Mouse (Mus musculus) left cerebral cortex, postnatal 10 days (tissue): ENCODE results near the gene Gm9040. TPM values are rescaled to one million over a fixed set of nuclear protein-coding genes. Genes with fewer than 3 reads are reported as not detected.
"Not testable (repeated sequence)": the region's sequence is repeated elsewhere in the genome, so short reads cannot be mapped to it uniquely, and the experiment has no call there.

Experiments
- DNase-seq, 2 experiments: peaks; one replicate each; pipeline ENCODE4 v3.0.0; 2021 to 2022; ENCODE audit warnings: low spot score in 2 of 2, mixed read lengths in 1 of 2; ENCODE audit errors: extremely low spot score in 1 of 2
- intact Hi-C: fragments of 180-260 bp; cut with DNase I; formaldehyde crosslinking; loops from one replicate; pipeline ENCODE4 v1.15.1; 2025
- total RNA-seq, 2 experiments: library from RNA; stranded (reverse); gene quantifications; 2 replicates each; pipeline ENCODE4 v1.2.3; 2021

The Gm9040 gene
- total RNA-seq = not detected

DNA sequence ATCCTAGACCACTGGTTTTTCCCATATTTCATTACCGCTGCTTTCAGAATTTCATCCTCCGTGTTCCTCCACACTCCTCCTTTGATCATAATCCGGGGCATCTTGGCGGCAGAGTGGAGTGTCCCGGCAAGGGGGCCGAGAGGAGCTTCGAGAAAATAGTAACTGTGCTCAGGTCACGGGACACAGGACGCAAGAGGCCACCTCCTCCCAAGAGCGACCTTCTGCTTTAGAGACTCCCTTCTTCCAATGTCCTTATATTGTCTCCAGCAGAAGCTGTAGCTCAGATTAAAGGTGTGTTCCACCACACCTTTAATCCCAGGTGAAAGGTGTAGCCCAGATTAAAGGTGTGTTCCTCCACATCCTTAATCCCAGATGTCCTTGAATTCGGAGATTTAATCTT lies at the start of gene Gm9040:
Gene Gm9040, minus strand, starts transcription at position 101 of the 400 bp plus-strand sequence.
- intact Hi-C loops, DNase-seq: not testable (repeated sequence)

DNA sequence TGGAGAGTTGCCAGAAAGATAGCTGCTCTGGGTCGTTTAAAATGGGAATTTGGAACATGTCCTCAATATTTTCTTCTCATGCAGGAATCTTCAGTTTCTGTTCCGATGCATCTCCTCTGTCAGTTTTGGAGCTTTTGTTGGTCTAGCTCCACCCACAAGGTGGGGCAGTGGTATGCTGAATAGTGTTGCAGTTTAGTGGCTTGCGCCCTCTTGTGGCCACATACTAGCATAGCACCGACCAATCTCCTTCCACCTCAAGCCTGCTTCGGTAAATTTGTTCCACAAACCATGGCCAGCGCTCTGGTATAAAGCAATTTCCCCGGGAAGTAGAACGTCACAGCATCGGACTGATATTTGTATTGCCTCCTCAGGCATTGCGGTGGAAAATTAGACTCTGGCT lies 43.7 kb upstream of the Gm9040 start:
- intact Hi-C loops = no loop called here

DNA sequence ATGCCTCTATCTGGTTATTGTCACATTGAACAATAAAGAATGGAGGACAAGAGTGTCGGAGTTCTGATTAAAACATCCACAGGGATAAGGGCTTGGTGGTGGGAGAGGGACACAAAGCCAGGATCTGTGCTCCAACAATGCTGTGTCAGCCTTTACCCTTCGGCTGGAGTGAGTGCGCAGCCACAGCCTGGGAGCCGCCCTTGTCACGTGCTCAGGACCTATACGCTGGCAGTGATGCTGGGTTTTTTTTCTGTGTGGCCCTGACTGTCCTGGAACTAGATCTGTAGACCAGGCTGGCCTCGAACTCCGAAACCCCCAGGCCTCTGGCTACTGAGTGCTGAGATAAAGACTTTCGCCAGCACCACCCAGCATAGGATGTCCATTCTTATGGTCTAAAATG lies 42.7 kb upstream of the Gm9040 start:
- intact Hi-C loops = no loop called here
- DNase-seq = no peak

More for the DNA sequence above, 43.7 kb upstream of the Gm9040 start:
- DNase-seq = peak; percentile 85 to 87

DNA sequence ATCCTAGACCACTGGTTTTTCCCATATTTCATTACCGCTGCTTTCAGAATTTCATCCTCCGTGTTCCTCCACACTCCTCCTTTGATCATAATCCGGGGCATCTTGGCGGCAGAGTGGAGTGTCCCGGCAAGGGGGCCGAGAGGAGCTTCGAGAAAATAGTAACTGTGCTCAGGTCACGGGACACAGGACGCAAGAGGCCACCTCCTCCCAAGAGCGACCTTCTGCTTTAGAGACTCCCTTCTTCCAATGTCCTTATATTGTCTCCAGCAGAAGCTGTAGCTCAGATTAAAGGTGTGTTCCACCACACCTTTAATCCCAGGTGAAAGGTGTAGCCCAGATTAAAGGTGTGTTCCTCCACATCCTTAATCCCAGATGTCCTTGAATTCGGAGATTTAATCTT lies 27.2 kb upstream of the Gm9040 start, which contains the start of gene Gm9049:
Gene Gm9049, minus strand, starts transcription at position 101 of the 400 bp plus-strand sequence.
- intact Hi-C loops, DNase-seq: not testable (repeated sequence)

DNA sequence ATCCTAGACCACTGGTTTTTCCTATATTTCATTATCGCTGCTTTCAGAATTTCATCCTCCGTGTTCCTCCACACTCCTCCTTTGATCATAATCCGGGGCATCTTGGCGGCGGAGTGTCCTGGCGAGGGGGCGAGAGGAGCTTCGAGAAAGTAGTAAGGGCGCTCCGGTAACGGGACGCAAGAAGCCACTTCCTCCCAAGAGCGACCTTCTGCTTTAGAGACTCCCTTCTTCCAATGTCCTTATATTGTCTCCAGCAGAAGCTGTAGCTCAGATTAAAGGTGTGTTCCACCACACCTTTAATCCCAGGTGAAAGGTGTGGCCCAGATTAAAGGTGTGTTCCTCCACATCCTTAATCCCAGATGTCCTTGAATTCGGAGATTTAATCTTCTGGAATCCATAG lies 21.8 kb upstream of the Gm9040 start, which contains the start of gene Gm9048:
Gene Gm9048, minus strand, starts transcription at position 101 of the 400 bp plus-strand sequence.
- DNase-seq = not testable (repeated sequence)

DNA sequence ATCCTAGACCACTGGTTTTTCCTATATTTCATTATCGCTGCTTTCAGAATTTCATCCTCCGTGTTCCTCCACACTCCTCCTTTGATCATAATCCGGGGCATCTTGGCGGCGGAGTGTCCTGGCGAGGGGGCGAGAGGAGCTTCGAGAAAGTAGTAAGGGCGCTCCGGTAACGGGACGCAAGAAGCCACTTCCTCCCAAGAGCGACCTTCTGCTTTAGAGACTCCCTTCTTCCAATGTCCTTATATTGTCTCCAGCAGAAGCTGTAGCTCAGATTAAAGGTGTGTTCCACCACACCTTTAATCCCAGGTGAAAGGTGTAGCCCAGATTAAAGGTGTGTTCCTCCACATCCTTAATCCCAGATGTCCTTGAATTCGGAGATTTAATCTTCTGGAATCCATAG lies 16.4 kb upstream of the Gm9040 start, which contains the start of gene Gm9046:
Gene Gm9046, minus strand, starts transcription at position 101 of the 400 bp plus-strand sequence.
- DNase-seq, intact Hi-C loops: not testable (repeated sequence)

More for the DNA sequence above, 21.8 kb upstream of the Gm9040 start, which contains the start of gene Gm9048:
- intact Hi-C loops = not testable (repeated sequence)

DNA sequence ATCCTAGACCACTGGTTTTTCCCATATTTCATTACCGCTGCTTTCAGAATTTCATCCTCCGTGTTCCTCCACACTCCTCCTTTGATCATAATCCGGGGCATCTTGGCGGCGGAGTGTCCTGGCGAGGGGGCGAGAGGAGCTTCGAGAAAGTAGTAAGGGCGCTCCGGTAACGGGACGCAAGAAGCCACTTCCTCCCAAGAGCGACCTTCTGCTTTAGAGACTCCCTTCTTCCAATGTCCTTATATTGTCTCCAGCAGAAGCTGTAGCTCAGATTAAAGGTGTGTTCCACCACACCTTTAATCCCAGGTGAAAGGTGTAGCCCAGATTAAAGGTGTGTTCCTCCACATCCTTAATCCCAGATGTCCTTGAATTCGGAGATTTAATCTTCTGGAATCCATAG lies 11.0 kb upstream of the Gm9040 start, which contains the start of gene Gm9045:
Gene Gm9045, minus strand, starts transcription at position 101 of the 400 bp plus-strand sequence.
- intact Hi-C loops, DNase-seq: not testable (repeated sequence)

DNA sequence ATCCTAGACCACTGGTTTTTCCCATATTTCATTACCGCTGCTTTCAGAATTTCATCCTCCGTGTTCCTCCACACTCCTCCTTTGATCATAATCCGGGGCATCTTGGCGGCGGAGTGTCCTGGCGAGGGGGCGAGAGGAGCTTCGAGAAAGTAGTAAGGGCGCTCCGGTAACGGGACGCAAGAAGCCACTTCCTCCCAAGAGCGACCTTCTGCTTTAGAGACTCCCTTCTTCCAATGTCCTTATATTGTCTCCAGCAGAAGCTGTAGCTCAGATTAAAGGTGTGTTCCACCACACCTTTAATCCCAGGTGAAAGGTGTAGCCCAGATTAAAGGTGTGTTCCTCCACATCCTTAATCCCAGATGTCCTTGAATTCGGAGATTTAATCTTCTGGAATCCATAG lies 5.5 kb upstream of the Gm9040 start, which contains the start of gene Gm9044:
Gene Gm9044, minus strand, starts transcription at position 101 of the 400 bp plus-strand sequence.
- intact Hi-C loops, DNase-seq: not testable (repeated sequence)

DNA sequence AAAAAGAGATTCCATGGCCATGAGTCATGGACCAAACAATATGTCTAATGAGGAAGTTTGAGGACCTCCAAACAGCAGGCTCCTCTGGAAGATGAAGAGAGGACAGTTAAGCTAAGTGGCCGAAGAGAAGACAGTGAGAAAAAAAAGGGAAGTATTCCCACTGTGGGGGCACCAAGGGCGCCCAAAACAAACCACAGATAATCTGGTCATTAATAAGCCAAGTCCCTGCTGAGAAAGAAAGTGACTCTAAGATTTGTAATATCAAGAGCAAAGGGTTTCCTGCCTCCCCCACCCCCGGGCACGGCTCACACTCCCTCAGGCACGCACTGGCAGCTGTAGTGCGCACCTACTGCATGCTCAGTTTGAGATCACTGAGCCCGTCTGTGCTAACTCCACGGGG lies 7.7 kb downstream of the Gm9040 start:
- no peak for DNase-seq
- intact Hi-C loops = no loop called here

DNA sequence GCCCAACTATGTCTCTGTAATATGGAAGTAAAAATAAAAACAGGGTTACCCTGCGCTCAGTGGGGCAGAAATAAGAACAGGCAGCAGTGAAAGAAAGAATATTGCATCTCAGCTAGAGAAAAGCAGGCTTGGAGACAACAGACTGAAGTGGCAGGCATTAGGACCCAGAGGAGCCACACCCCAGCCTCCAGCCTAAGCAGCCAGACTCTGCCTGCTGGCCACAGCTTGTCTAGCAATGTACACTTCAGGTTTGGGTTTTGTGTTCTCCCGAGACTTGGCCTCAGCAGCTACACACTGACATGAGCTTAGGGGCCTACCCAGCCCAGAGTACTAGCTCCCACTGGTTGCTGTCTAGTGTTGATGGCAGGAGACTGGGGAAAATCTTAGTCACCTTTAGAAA lies 24.6 kb downstream of the Gm9040 start:
- intact Hi-C loops, DNase-seq: not testable (repeated sequence)

DNA sequence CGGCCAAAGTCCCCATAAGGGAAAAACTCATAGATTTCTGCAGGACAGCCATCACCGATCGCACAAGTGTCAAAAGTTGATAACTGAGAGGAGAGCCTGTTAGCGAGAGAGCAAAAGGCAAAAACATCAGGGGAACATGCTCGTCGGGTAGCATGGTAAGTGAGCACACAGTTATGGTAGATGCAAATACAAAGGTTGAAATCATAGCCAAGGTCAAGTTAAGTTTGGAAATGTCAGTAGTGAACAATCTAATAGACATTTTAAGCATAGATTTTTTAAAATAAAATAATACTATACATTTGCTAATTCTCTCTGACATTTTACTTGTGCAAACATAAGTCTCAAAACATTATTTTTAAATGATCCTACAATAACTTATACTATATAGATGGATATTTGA lies 31.8 kb downstream of the Gm9040 start, which contains the start of gene Iltifb:
Gene Iltifb, minus strand, starts transcription at position 101 of the 400 bp plus-strand sequence.
- intact Hi-C loops = no loop called here
- no peak for DNase-seq

DNA sequence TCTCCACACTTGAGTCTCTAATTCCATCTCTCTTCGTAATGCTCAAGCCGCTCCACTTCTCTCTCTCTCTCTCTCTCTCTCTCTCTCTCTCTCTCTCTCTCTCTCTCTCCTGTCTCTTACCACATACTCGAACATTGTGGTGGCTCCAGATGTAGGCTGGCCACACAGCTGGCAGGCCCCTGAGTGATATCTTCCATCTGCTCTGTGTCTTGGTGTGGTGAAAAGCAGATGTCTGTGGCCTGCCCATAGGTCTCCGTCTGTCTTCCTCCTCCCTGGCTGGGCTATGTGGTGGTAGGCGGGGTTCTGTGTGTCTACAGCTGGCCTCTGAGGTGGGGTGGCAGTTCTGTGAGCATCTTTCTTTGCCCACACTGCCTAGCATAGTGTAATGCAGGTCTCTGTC lies 43.8 kb downstream of the Gm9040 start:
- intact Hi-C loops, DNase-seq: not testable (repeated sequence)

DNA sequence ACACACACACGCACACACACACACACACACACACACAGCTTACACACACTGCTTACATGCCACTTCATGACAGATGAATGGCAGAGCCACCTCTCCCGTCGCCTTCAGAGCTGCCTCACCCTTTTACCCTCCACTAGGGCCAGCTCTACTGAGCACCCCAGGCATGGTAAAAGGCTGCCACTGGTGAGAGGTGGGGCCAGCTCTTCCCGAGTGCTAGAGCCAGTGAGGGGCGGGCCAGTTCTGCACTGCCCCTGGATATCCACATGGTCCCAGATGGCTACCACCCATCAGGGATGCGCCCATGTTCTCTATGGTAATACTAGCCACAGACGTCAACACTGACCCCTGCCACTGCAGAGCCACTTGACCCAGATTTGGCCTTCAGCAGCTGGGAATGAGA lies 44.2 kb downstream of the Gm9040 start:
- DNase-seq, intact Hi-C loops: not testable (repeated sequence)

DNA sequence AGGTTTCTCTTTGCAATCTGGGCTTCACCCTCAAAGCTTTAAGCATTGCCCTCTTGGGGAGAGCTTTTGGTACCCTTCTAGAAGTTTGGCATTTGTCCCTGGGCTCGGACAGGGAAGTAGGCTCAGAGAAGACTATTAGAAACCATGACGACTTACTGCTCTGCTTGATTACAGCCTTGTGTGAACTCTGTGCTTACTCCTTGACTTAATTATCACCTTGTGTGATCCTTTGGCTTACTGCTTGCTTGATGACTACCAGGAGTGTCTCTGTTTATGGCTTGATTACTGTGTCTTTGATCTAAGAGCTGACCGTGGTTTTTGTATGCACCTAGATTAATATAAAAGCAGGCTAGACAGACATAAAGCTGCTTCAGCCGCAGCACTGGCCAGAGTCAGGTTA lies 48.7 kb downstream of the Gm9040 start:
- intact Hi-C loops, DNase-seq: not testable (repeated sequence)

Other genes with a start within 250 kb of the Gm9040 start
- 10 to 100 TPM; 10.3 to 10.9 TPM for gene Mdm1, start 185.2 kb downstream of the Gm9040 start, total RNA-seq
- not detected for gene Il22, start 122.0 kb downstream of the Gm9040 start, total RNA-seq
- gene Gm32717, start 86.2 kb downstream of the Gm9040 start, total RNA-seq = under 1 TPM; 0.71 to 0.84 TPM
- gene Gm32802, start 68.3 kb downstream of the Gm9040 start, total RNA-seq = under 1 TPM; 0.71 to 0.84 TPM
- under 1 TPM in 1 of 2 experiments, not detected in 1; 0.51 TPM for gene Iltifb, start 31.9 kb downstream of the Gm9040 start, total RNA-seq
- gene Gm9044, start 5.4 kb upstream of the Gm9040 start, total RNA-seq = not detected
- gene Gm9045, start 10.9 kb upstream of the Gm9040 start, total RNA-seq = not detected
- gene Gm9046, start 16.3 kb upstream of the Gm9040 start, total RNA-seq = not detected
- gene Gm9048, start 21.7 kb upstream of the Gm9040 start, total RNA-seq = under 1 TPM in 1 of 2 experiments, not detected in 1; 0.18 TPM
- not detected for gene Gm9049, start 27.1 kb upstream of the Gm9040 start, total RNA-seq
- gene Ifng, start 114.1 kb upstream of the Gm9040 start, total RNA-seq = not detected